Mouse (Mus musculus): ENCODE data around the gene Amigo1. TPM values are rescaled to one million over a fixed set of nuclear protein-coding genes. Genes with fewer than 3 reads are reported as not detected.

Amigo1 gene
- polyA plus RNA-seq, 1 experiment from 2014 or later, result 11.0 TPM

DNA sequence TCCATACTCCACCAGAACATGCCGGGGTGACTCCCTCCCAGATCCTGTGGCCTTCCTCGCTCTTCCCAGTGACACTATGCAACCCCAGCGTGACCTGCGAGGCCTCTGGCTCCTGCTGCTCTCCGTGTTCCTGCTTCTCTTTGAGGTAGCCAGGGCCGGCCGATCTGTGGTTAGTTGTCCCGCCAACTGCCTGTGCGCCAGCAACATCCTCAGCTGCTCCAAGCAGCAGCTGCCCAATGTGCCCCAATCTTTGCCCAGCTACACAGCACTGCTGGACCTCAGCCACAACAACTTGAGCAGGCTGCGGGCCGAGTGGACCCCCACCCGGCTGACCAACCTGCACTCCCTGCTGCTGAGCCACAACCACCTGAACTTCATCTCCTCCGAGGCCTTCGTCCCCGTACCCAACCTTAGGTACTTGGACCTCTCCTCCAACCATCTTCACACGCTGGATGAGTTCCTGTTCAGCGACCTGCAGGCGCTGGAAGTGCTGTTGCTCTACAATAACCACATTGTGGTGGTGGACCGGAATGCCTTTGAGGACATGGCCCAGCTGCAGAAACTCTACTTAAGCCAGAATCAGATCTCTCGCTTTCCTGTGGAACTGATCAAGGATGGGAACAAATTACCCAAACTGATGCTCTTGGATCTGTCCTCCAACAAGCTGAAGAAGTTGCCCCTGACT lies 1.1 kb downstream of the Amigo1 start:
- Histone ChIP-seq H3K9me3 (no peaks in the 10 kb centered on the region), H3K36me3 (peaks cover 15% of the 10 kb centered on the region), H3K4me3 (replicated peaks) (peak overlapping the region; percentile 78), H3K4me2 (replicated peaks) (peak overlapping the region; percentile 92), H3K4me1 (replicated peaks) (peaks cover 40% of the 10 kb centered on the region), H3K9ac (replicated peaks) (peak overlapping the region; percentile 86; the same call in 1 of the 2 replicates), H3K27me3 (peaks cover 11% of the 10 kb centered on the region), H3K27ac (no peak overlapping the region)
- WGBS, result 67% methylated on average over 20 of the region's 20 CpGs
- peak; percentile 37 for ATAC-seq

DNA sequence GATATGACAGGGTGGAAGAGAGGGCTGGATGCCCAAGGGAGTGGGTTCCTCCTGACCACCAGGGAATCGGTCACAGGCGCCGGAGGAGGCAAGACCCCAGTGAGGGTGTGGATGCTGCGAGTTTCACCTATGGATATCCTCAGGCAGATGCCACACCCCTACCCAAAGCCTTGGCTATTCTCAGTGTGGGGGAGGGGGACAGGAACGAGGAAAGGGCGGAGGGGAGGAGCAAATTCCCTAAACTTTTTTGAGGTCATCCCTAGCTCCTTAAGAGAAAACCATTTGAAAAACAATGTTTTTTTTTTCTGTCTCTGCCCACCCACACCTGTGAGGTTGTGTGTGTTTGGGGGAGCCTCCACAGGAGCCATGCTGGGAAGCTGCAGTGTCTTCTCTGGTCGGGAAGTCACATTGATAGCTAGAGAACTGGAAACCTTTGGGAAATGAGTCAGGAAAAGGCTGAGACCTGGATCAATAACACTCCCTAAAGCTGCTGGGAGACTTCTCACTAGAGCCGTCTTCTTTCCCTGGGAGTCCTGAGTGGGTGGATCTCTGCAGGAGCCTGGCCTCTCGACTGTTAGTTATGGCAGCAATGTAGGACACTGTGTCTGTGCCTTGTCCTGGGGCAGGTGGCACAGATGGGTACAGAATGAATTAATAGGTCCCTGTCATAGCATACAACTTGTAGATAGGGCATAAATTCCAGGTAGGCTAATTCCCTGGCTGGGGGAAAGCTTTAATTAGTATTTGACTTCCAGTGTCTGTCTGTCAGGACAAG lies 2.8 kb downstream of the Amigo1 start:
- Histone ChIP-seq H3K27me3 (peaks cover 11% of the 10 kb centered on the region), H3K4me1 (replicated peaks) (peaks cover 43% of the 10 kb centered on the region), H3K36me3 (peaks cover 15% of the 10 kb centered on the region), H3K4me2 (replicated peaks) (no peak overlapping the region), H3K27ac (no peak overlapping the region), H3K9ac (replicated peaks) (0 out of 2 replicates have a peak overlapping the region, but pooled peaks have one; percentile 6), H3K4me3 (replicated peaks) (no peak overlapping the region), H3K9me3 (no peaks in the 10 kb centered on the region)
- no peak for ATAC-seq
- WGBS, result 77% methylated on average over 8 of the region's 9 CpGs

DNA sequence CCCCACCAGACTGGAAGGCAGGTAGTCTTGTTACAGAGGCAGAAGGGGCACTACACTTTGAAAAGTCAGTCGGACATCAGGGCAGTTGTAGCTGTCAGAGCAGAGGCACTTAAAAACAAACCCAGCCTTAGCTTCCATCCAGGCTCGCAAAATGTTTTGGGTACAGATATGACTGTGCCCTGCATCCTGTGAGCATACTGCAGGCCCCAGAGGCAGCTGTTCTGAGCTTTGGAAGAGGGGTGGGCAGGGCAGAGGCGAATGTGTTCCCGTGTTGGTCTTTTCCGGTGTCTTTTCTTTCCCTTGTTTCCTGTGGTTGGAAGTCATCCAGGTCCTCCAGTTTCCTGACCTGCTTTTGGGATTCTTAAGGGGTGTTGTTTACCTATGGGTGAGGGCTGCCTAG lies 3.8 kb downstream of the Amigo1 start:
- H3K4me2 ChIP-seq (replicated peaks), result no peak overlapping the region

DNA sequence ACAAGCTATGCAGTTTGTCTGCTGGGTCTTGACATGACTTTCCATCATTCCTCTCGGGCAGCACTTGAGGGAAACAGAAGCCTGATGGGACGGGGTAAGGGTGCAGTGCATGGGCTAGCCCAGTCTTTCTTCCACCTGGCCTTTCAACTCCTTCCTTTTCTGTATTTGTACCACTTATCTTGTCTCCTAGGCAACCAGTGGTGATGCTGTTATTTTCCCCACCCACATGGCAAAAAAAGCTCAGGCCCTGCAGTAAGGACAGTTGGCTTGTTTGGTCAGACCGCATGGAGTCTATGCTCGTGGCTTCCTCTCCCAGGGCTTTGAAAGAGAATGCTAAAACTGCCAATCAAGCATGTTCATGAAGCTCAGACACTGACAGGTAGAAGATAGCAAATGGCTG lies 7.6 kb downstream of the Amigo1 start:
- H3K36me3 ChIP-seq, result peaks cover 10% of the 10 kb centered on the region
- H3K27me3 ChIP-seq, result no peaks in the 10 kb centered on the region
- no peaks in the 10 kb centered on the region for H3K9me3 ChIP-seq
- H3K9ac ChIP-seq (replicated peaks), result no peak overlapping the region
- WGBS, result 83% methylated on average over 4 of the region's 4 CpGs
- H3K27ac ChIP-seq, result no peak overlapping the region
- no peak for ATAC-seq
- no peak overlapping the region for H3K4me2 ChIP-seq (replicated peaks)
- peaks cover 45% of the 10 kb centered on the region for H3K4me1 ChIP-seq (replicated peaks)
- no peak overlapping the region for H3K4me3 ChIP-seq (replicated peaks)

More for the DNA sequence above, 3.8 kb downstream of the Amigo1 start:
- H3K36me3 ChIP-seq, result peaks cover 15% of the 10 kb centered on the region
- H3K9me3 ChIP-seq, result no peaks in the 10 kb centered on the region
- 81% methylated on average over 5 of the region's 5 CpGs for WGBS
- no peak overlapping the region for H3K27ac ChIP-seq
- peaks cover 7% of the 10 kb centered on the region for H3K27me3 ChIP-seq
- H3K4me3 ChIP-seq (replicated peaks), result no peak overlapping the region
- H3K4me1 ChIP-seq (replicated peaks), result peaks cover 43% of the 10 kb centered on the region
- H3K9ac ChIP-seq (replicated peaks), result peak overlapping the region; percentile 23; the same call in 1 of the 2 replicates
- ATAC-seq, result no peak

DNA sequence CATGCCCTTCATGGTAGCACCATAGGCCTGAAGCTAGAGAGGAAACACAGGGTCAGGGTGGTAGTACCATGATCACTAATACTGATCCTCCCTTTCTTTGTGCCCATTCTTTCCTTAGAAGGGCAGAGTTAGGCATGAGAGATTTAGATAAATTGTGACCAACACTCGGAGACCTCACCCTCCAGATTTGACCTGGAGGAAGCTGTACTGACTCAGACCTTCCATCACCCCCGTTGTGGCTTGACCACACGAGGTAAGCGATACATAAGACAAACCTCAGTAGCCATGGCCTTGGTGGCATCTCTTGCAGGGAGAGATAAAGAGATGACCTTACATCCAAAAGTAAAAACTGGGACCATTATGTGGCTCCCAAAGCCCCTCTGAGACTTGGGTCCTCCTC lies 9.2 kb downstream of the Amigo1 start:
- Histone ChIP-seq H3K36me3 (peaks cover 16% of the 10 kb centered on the region), H3K9ac (replicated peaks) (no peak overlapping the region), H3K9me3 (no peaks in the 10 kb centered on the region), H3K27me3 (no peaks in the 10 kb centered on the region), H3K27ac (peak overlapping the region; percentile 84; the same call in 1 of the 2 replicates), H3K4me2 (replicated peaks) (no peak overlapping the region), H3K4me1 (replicated peaks) (peaks cover 37% of the 10 kb centered on the region), H3K4me3 (replicated peaks) (no peak overlapping the region)
- ATAC-seq, result no peak
- 91% methylated on average over 4 of the region's 4 CpGs for WGBS

DNA sequence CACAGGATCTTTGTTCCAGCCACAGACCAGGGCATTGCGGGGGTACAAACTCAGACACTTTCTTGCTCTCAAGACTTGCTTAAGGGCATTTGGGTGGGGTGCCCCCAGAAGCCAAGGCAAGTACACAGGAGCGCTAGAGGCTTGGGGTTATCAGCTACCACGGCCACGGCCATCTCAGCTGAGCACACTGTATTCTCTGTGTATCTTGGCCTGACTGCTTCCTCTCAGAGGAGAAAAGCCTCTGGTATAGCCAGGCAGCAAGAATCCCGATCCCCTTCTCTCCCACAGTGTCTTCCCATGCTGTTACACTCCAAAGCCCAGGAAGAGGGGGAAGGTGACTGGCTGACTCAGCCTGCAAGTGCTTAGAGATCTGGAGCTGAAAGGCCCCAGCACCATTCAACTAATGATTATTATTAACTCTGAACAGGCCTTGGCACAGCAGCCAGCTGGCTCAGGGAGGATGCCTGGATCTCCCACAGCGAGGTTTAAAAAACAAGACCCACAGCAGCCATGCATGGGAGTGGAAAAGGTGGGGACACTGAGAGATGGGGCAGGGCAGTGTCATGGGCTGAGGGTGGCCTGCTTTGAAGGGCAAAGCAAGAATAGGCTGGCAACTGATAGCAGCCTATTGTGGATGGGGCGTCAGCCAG lies 9.9 kb downstream of the Amigo1 start:
- Histone ChIP-seq H3K9ac (replicated peaks) (peak overlapping the region; percentile 58; the same call in 1 of the 2 replicates), H3K4me2 (replicated peaks) (no peak overlapping the region), H3K36me3 (peaks cover 13% of the 10 kb centered on the region), H3K27ac (peak overlapping the region; percentile 84), H3K4me1 (replicated peaks) (peaks cover 45% of the 10 kb centered on the region), H3K27me3 (no peaks in the 10 kb centered on the region), H3K9me3 (no peaks in the 10 kb centered on the region), H3K4me3 (replicated peaks) (no peak overlapping the region)
- ATAC-seq, result no peak
- 79% methylated on average over 7 of the region's 7 CpGs for WGBS

DNA sequence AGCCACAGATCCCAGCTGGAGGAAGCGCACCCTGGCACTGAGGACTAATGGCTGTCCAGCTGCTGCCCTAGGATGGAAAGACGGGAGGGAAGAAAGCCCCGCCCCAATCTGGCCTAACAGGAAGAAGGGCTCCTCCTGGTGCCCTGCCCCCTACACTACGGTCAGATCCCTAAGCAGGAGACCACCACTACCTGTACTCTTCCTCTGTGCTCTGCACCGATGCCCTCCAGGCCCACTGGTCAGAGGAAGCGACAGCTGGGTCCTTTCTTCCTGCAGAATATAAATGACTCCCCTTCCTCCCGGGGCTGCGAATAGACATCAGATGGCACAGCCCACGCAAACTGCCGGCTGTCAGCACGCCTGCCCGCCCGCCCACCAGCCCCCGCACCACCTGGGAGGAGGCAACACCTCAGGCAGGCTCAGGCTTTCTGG lies 10.9 kb downstream of the Amigo1 start:
- H3K4me3 ChIP-seq (replicated peaks), result no peak overlapping the region
- H3K9ac ChIP-seq (replicated peaks), result peak overlapping the region; percentile 58
- H3K4me1 ChIP-seq (replicated peaks), result peaks cover 51% of the 10 kb centered on the region
- H3K36me3 ChIP-seq, result peaks cover 18% of the 10 kb centered on the region
- H3K27ac ChIP-seq, result peak overlapping the region; percentile 84
- no peaks in the 10 kb centered on the region for H3K9me3 ChIP-seq
- peak; percentile 49 for ATAC-seq
- WGBS, result 13% methylated on average over 14 of the region's 14 CpGs
- H3K4me2 ChIP-seq (replicated peaks), result peak overlapping the region; percentile 27
- no peaks in the 10 kb centered on the region for H3K27me3 ChIP-seq

DNA sequence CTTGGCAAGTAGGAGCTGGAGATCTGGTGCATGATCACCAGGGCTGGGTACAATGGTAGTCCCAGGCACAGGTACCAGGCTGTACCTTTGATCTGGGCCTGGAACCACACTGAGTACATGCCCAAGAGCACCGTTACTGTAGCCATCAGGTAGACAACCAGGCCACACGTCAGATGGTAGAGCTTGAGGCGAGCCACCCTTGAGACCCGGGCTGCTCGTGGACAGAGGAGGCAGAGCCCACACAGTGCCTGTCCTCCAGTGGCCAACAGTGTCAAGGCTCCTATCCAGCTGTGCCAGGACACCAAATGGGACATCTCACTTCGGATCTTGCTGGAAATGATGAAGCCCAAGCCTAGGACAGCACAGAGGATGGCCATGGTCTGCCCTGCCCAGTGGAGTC lies 13.1 kb downstream of the Amigo1 start:
- H3K4me3 ChIP-seq (replicated peaks), result no peak overlapping the region
- peaks cover 35% of the 10 kb centered on the region for H3K36me3 ChIP-seq
- no peak overlapping the region for H3K4me2 ChIP-seq (replicated peaks)
- no peak overlapping the region for H3K27ac ChIP-seq
- peaks cover 47% of the 10 kb centered on the region for H3K4me1 ChIP-seq (replicated peaks)
- H3K9ac ChIP-seq (replicated peaks), result no peak overlapping the region
- no peak for ATAC-seq
- no peaks in the 10 kb centered on the region for H3K27me3 ChIP-seq
- H3K9me3 ChIP-seq, result no peaks in the 10 kb centered on the region
- WGBS, result 94% methylated on average over 6 of the region's 6 CpGs

DNA sequence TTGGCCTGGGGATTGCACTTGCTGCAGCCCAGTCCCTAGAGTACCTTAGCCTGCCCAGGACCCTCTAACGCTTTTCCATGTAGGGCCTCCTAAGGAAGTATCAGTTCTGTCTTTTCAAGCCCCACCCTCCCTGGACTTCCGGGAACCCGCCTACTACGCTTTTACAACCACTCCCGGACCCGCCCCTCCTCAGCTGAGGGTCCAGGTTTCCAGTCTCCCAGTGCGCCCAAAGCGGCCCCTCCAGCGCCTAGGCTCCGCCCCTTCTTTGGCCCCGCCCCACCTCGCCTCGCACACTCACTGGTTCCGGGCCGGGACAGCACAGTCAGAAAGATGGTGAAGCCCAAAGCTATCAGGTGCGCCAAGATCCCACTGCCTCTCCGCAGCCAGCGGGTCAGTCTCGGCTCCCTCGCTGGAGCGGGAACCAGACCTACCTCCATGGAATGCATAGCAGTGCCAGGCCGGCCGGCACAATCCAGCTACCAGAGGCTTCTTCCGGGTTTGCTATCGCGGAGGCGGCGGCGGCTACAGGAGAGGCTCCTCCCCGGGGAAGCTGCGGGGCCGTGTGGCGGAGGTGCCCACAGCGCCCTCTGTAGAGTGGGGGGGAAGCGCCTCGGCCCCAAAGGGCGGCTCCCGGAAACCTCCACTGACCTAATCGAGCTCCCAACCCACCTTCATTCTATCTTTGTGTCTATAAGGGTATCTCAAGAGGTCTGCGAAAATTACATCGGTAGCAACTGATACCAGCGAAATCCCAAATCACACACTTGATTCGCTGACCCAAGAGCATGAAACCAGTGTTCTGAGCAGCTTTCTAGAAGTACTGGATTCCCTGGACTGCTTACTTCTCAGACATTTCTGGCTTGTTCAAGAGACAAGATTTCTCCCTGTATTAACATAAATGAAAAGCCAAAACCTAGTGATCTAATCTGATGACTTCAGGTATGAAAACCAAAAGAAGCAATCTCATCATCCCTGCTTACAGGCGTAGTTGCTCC lies 14.5 kb downstream of the Amigo1 start, which contains the start of gene Cyb561d1:
Cyb561d1 (minus strand) TSS at position 884 of the 995 bp plus-strand sequence.
- 3% methylated on average over 44 of the region's 44 CpGs for WGBS
- no peaks in the 10 kb centered on the region for H3K9me3 ChIP-seq
- H3K4me1 ChIP-seq (replicated peaks), result peaks cover 41% of the 10 kb centered on the region
- H3K36me3 ChIP-seq, result peaks cover 49% of the 10 kb centered on the region
- no peaks in the 10 kb centered on the region for H3K27me3 ChIP-seq
- peak within 1 kb of the TSS; percentile 70 for H3K9ac ChIP-seq (replicated peaks)
- peak within 1 kb of the TSS; percentile 79 for H3K27ac ChIP-seq
- ATAC-seq, result peak; percentile 84
- peak within 1 kb of the TSS; percentile 66 for H3K4me2 ChIP-seq (replicated peaks)
- peak within 1 kb of the TSS; percentile 56 for H3K4me3 ChIP-seq (replicated peaks)

DNA sequence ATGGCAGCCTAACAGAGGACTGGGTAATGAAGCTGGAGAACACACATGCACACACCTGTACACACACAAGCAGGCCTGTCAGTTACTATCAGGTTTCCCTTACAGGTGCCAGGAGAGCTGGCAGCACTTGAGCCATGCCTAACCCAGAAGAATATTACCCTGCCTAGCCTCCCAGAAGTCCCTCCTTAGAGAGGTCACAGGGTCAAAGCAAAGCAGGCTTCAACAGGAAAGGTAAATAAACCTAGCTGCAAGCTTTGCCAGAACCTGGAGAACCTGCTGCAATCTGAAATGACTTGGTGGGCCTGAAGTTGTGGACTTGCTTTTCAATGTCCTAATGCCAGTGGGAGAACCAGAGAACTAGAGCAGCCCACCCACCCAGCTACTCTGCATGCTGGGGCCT lies 16.4 kb downstream of the Amigo1 start:
- Histone ChIP-seq H3K4me1 (replicated peaks) (peaks cover 22% of the 10 kb centered on the region), H3K27me3 (no peaks in the 10 kb centered on the region), H3K9ac (replicated peaks) (no peak overlapping the region), H3K4me3 (replicated peaks) (no peak overlapping the region), H3K36me3 (peaks cover 68% of the 10 kb centered on the region), H3K27ac (no peak overlapping the region), H3K9me3 (no peaks in the 10 kb centered on the region), H3K4me2 (replicated peaks) (no peak overlapping the region)
- no peak for ATAC-seq

DNA sequence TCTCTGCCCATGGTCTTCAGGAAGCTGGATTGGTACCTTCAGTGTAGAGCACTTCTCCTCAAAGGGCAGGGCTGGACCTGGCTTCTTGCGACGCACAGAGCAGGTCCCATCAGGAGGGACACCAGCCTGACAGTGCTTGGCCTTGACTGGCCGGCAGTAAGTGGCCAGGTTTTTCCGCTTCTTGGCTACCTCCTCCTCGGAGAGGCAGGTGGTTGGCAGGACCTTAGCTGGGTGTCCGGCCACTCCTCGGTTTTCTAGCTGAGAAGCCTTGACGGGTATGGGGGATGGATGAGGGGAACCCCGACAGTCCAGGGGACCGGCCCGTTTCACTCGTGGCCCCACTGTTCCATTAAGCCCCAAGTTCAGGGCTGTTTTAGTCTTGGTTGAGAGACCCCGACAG lies 17.1 kb downstream of the Amigo1 start:
- Histone ChIP-seq H3K27me3 (no peaks in the 10 kb centered on the region), H3K9me3 (no peaks in the 10 kb centered on the region), H3K36me3 (peaks cover 68% of the 10 kb centered on the region), H3K4me2 (replicated peaks) (no peak overlapping the region), H3K9ac (replicated peaks) (no peak overlapping the region), H3K4me3 (replicated peaks) (no peak overlapping the region), H3K4me1 (replicated peaks) (peaks cover 22% of the 10 kb centered on the region), H3K27ac (no peak overlapping the region)
- 95% methylated on average over 13 of the region's 13 CpGs for WGBS
- no peak for ATAC-seq

Measured in midbrain, embryonic 13.5 days (tissue).